Mouse (Mus musculus) kidney, adult 9 months (tissue): Measurements from ENCODE around the gene Pfpl.

Experiments used
- DNase-seq: peaks from one replicate; pipeline ENCODE4 v3.0.0; 2022

Gene Pfpl

GRCm38 (mm10) chr19:12427605-12428004, at the start of gene Pfpl:
Pfpl (plus strand) TSS chr19:12427905.
- DNase-seq = no peak

- no peak for DNase-seq
These were observed 40.7 kb upstream of the Pfpl start, which contains the start of gene Olfr1440 for GRCm38 (mm10) chr19:12386979-12387378. Olfr1440 (plus strand) TSS chr19:12387279.

GRCm38 (mm10) chr19:12413737-12414136, 14.0 kb upstream of the Pfpl start:
- no peak for DNase-seq

- DNase-seq = peak; percentile 59
These were observed 10.3 kb upstream of the Pfpl start, which contains the start of gene Olfr1441 for GRCm38 (mm10) chr19:12417361-12417760. Olfr1441 (plus strand) TSS chr19:12417433.

DNA sequence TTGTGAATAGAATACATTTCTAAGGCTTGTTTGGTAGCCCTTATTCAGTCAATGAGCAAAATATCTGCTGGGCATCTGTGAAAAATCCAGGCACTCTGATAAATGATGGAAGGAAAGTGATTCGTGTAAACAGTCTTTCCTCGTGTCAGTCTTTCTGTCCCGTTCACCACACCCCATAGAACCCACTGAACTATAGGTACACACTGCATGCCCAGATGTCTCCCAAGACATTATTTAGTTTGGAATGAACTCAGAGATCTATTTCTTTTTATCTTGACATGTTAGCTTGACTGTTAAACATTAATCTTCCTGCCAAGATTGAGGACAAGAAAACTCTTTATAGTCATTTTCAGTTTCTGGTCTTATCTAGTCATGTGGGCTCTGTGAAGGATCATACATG, 9.4 kb upstream of the Pfpl start:
- no peak for DNase-seq

DNA sequence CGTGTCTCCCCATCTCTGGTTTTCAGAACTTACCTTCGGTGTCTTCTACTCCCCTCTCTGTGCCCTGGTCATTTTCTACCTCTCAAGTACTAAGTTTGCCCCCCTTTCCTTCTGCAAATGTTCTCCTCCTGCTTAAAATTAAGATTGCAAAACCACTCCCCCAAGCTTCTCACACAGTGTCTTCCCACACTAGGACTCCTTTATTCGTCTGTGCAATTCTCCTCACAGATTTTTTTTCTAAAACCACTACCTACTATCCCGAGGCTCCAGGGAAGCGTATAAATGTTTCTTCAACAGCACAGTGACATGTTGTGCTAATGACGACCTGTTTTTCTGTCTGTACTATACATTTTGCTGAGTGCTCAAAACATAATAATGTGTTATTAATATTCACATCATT, 7.2 kb upstream of the Pfpl start:
- DNase-seq = no peak

DNA sequence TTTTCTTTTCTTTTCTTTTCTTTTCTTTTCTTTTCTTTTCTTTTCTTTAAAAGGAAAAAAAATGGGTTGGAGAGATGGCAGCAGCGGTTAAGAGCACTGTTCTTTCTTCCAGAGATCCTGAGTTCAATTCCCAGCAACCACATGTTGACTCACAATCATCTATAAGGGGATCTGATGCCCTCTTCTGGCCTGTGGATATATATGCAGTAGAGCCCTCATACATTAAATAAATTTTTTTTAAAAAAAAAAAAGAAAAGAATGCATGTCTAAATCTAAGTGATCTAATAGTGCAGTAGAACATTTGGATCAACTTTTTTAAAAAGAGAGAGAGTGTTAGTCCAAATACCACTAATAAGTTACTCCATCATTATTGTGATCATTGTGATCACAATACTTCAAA, 6.0 kb upstream of the Pfpl start:
- no peak for DNase-seq

- no peak for DNase-seq
These were observed 604 bp upstream of the Pfpl start for GRCm38 (mm10) chr19:12427101-12427500.

GRCm38 (mm10) chr19:12433033-12433432, 5.3 kb downstream of the Pfpl start:
- peak; percentile 63 for DNase-seq

DNA sequence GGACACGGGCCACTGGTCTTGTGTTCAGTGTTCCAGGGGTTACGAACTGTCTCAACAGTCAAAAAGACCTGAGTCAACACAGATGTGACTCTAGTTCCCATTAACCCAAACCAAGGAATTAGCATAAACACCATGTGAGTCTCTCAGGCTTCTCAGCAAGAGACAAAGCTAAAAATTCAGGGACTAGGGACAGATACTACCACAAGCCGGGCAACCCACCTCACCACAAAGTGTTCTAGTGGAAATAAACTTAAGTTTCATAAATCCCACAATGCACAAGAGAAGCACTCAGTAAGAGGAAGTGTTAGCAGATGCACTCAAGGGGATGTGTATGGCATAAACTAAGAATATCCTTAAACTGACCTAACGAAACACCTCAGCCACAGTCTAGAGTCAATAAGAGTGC, 7.3 kb downstream of the Pfpl start:
- peak; percentile 20 for DNase-seq

DNA sequence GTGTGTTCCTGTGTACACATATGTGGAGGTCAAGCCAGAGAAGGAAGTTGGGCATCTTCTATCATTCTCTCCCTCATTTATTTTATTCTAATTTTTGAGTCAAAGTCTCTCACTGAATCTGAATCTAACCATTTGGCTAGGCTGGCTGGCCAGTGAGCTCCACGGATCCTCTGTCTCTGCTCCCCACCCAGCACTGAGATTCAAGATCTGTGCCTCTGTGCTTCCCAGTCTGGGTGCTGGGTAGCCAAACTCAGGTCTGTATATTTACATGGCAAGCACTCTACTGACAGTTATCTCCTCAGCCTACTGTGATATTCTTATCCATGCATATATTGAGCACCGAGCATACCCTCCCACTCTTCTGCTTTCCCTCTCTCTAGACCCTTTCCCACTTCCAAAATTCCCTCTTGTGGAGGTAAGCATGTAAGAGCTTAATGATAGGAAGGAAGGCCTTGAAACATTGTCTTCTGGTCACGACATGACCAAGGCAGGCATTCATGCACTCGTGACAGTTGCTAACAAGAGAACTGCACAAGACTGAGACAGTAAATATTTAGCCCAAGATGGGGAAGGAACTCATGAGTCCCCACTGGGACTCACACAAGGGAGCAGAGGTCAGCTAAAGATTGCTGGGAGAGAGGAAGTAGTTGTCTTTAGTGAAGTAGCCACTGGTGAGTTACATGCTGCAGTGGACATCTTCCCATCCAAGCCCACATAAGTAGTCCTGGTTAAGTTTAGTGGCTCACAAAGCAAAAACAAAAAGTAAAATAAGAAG, 8.2 kb downstream of the Pfpl start:
- no peak for DNase-seq

DNA sequence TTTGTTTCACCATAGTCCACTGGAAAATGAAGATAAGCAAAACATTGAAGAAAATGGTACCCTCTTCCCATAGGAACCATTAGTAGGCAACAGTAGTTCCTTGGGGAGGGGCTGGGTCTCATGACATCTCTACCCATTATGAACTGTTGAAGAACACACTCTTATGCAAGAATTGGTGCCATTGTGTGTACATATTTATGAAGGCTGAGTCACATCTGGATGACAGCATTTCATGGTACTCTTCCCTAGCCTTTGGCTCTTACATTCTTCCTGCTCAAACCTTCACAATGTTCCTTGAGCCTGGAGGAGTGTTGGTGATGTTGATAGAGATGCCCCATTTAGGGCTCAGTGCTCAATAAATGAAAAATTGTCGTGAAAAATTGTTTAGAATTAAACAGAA, 11.9 kb downstream of the Pfpl start:
- DNase-seq = no peak

- no peak for DNase-seq
These were observed 12.5 kb downstream of the Pfpl start for GRCm38 (mm10) chr19:12440103-12440725.

DNA sequence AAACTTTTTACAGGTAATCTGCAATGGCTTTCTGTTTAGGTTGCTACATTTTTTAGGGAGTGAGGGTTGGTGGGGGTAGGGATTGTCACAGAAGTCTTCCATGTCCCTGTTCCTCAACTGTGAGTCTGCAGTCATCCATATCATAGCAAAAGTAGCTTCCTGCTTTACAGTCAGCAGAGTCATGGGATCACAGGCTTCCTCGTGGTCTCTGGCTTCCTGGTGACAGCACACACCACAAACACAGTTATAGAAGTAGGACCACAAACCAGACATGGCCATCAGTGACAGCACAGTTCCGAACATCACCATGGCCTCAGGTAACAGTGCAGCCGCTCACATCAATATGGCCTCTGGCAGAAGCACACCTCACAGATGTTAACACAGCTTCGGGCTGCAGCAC, 14.9 kb downstream of the Pfpl start:
- DNase-seq = no peak

- DNase-seq = no peak
These were observed 17.3 kb downstream of the Pfpl start for GRCm38 (mm10) chr19:12445014-12445413.

- DNase-seq = no peak
These were observed 29.8 kb downstream of the Pfpl start for GRCm38 (mm10) chr19:12457401-12458066.

DNA sequence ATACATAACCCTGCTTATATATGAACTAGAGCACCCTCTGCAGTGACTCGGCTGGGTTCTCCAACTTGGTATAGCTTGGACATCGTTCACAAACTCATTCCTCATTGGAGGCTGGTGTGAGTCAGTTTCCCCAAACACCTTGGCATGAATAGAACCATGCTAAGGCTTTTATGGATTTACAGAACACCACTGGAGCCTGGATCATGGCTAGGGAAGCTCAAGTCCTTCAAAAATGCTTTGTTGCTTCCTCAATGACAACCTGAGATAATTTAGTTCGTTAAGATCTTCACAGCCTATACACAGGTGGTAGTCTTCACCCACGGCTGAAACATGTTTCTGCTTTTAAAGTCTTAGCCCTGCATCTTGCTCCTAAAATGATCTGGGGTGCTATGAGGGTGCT, 31.8 kb downstream of the Pfpl start:
- DNase-seq = no peak

DNA sequence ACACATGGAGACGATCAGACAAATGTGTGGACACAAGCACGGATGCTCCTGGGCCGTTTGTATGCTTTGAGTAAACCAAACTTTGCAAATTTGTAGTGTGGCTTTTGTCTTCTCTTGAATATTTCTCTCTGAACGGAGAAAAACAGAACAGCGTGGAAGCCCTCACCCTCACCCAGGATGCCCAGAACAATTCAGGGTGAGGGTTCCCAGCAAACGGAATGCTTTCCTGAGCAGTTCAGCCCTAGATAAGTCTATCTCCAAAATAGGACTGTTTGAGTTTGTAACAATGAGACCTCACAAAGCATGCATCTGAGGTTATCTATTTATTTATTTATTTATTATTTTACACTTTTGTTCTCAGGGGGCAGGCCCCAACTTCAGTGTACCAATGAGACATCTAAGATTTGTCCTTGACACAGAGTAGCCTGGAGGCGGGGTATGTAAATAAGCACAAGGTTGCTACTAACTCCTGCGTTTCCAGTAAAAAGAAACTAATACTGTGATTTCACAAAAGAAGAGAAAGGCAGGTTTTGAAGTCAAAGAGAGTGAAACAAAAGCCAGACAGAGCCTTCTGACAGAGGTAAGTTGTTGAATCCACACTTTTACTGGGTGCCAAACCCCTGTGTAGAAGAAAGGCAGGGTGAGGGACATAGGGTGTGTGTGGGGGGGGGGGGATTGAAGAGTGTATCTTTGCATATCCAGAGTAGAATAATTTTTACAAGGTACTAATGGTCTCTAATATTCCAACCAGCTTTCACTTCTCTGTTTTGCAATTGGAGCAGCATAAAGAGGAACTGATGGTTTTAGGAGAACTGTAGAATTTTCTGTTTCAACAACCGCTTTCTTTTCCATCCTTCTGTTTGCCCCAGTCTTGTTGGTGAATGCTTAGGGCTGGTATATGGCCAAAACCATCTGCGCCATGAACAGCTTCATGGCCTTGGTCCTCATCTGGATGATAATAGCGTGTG, 32.9 kb downstream of the Pfpl start, which contains the start of gene Mpeg1:
TSS of gene Mpeg1 (plus strand) at position 498 of the 968 bp plus-strand sequence.
- DNase-seq = no peak

DNA sequence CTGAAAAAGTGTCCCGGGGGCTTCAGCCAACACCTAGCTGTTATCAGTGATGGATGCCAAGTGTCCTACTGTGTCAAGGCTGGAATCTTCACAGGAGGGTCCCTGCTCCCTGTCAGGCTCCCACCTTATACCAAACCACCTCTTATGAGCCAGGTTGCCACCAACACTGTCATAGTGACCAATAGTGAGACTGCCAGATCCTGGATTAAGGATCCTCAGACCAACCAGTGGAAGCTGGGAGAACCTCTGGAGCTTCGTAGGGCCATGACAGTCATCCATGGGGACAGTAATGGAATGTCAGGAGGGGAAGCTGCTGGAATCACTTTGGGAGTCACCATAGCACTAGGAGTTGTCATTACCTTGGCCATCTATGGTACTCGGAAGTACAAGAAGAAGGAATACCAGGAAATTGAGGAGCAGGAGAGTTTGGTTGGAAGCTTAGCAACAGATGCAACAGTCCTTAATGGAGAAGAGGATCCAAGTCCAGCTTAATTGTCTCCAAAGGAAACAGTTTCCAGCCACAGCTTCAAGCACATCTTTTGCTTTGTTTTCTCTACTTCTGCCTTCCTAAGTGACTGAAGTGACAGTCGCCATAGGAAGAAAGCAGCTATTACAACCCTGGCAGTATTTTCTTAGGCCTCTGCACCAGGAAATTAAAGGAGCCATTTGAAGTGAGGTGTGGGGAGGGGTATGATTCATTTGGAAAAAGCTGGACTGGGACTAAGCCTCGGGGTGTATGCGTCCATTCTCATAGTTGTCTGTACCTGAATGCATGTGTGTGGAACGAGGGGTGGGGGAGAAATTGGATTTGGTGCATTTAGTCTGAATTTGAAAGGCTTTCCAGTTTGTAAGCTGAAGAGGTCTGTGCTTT, 35.4 kb downstream of the Pfpl start:
- no peak for DNase-seq

DNA sequence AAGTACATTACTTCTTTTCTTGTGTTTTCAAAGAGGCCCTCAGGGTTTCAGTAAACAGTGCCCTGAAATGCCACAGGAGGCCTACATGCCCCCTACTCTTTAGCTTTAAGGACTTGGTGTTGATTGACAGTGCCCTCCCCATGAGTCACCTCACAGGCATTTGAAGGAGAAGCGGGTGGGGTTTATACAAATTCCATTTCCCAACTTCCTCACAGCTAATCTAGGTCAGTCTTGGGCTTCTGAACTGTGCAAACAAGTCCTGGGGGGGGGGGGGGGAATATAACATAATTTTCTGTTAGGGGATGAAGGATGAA, 36.0 kb downstream of the Pfpl start:
- DNase-seq = no peak

- no peak for DNase-seq
These were observed 36.4 kb downstream of the Pfpl start for GRCm38 (mm10) chr19:12464127-12464526.

GRCm38 (mm10) chr19:12464674-12465073, 37.0 kb downstream of the Pfpl start:
- DNase-seq = no peak
